Mouse (Mus musculus): ENCODE measurements at regions not wholly inside any gene's neighbourhood (a gene's known extent, or its start where the extent isn't known, plus 50 kb on each side); places are given as distances from the start of the nearest gene placed in this dataset.
A peak's percentile ranks its signal among the peaks of the same experiment; 100 is the strongest.

GRCm38 (mm10) chr5:39159651-39160050 is 283.0 kb upstream of the Clnk start:
- DNase-seq, result peak; percentile 23

- no peak for DNase-seq
Observed at GRCm38 (mm10) chr5:39155763-39156162, 279.2 kb upstream of the Clnk start.

- DNase-seq, result no peak
Observed at GRCm38 (mm10) chr5:39153291-39153794, 276.7 kb upstream of the Clnk start.

GRCm38 (mm10) chr5:39151917-39152316 is 275.3 kb upstream of the Clnk start:
- no peak for DNase-seq

- DNase-seq, result no peak
Observed at GRCm38 (mm10) chr5:39150891-39151290, 274.3 kb upstream of the Clnk start.

GRCm38 (mm10) chr5:39145658-39146057 is 269.0 kb upstream of the Clnk start:
- peak; percentile 20 for DNase-seq

GRCm38 (mm10) chr5:39144225-39144624 is 267.6 kb upstream of the Clnk start:
- no peak for DNase-seq

- DNase-seq, result no peak
Observed at GRCm38 (mm10) chr5:39143648-39144047, 267.0 kb upstream of the Clnk start.

GRCm38 (mm10) chr5:39138375-39138774 is 261.8 kb upstream of the Clnk start:
- DNase-seq, result no peak

GRCm38 (mm10) chr5:39128931-39129330 is 252.3 kb upstream of the Clnk start:
- no peak for DNase-seq

GRCm38 (mm10) chr5:39126833-39127232 is 250.2 kb upstream of the Clnk start:
- no peak for DNase-seq

- DNase-seq, result no peak
Observed at GRCm38 (mm10) chr5:39126270-39126691, 249.7 kb upstream of the Clnk start.

GRCm38 (mm10) chr5:39110336-39110735 is 233.7 kb upstream of the Clnk start:
- no peak for DNase-seq

- DNase-seq, result no peak
Observed at GRCm38 (mm10) chr5:39109526-39109925, 232.9 kb upstream of the Clnk start.

- DNase-seq, result no peak
Observed at GRCm38 (mm10) chr5:39099113-39099512, 222.5 kb upstream of the Clnk start.

- DNase-seq, result no peak
Observed at GRCm38 (mm10) chr5:39094875-39095274, 218.3 kb upstream of the Clnk start.

GRCm38 (mm10) chr5:39076555-39077178 is 200.1 kb upstream of the Clnk start:
- peak; percentile 9 for DNase-seq

- no peak for DNase-seq
Observed at GRCm38 (mm10) chr5:39069683-39070082, 193.1 kb upstream of the Clnk start.

GRCm38 (mm10) chr5:39063061-39063460 is 186.4 kb upstream of the Clnk start:
- DNase-seq, result peak; percentile 75

GRCm38 (mm10) chr5:39052490-39053250 is 176.1 kb upstream of the Clnk start:
- peak; percentile 77 for DNase-seq

GRCm38 (mm10) chr5:39050512-39050911 is 173.9 kb upstream of the Clnk start:
- no peak for DNase-seq

- no peak for DNase-seq
Observed at GRCm38 (mm10) chr5:39049141-39049540, 172.5 kb upstream of the Clnk start.

- DNase-seq, result no peak
Observed at GRCm38 (mm10) chr5:39040467-39040866, 163.9 kb upstream of the Clnk start.

- no peak for DNase-seq
Observed at GRCm38 (mm10) chr5:39023241-39023640, 146.6 kb upstream of the Clnk start.
